Mouse (Mus musculus) cerebellum, adult 2 months (tissue): Measurements from ENCODE around the gene Atf1.

Experiments
- CTCF ChIP-seq: fragments of 200-500 bp; IDR thresholded peaks from 2 replicates; pipeline ENCODE4 v1.5.1; 2011; ENCODE audit warnings: low read depth, mild to moderate bottlenecking, control low read depth, low read length, moderate library complexity, borderline replicate concordance; ENCODE audit not compliant: insufficient read depth
- POLR2A ChIP-seq: fragments of 200-500 bp; IDR thresholded peaks from 2 replicates; pipeline ENCODE4 v1.6.1; 2011; ENCODE audit warnings: low read length, control low read depth, borderline replicate concordance; ENCODE audit not compliant: insufficient read depth

GRCm38 (mm10) chr15:100303428-100304018, 75.9 kb downstream of the Atf1 start:
- no peak for TF ChIP-seq CTCF
- no peak for TF ChIP-seq POLR2A
